Mouse (Mus musculus) bone marrow, adult 2 months (tissue): ENCODE data around the gene Plpp4.

Source experiments
- CTCF ChIP-seq: fragments of 200-500 bp; IDR thresholded peaks from 2 replicates; pipeline ENCODE4 v1.5.1; 2011; ENCODE audit warnings: low read length, control low read depth; ENCODE audit not compliant: control insufficient read depth, insufficient read depth
- POLR2A ChIP-seq: fragments of 200-500 bp; IDR thresholded peaks from 2 replicates; pipeline ENCODE4 v1.6.1; 2011; ENCODE audit warnings: low read depth, mild to moderate bottlenecking, control low read depth, low read length, borderline replicate concordance; ENCODE audit not compliant: control insufficient read depth

- TF ChIP-seq CTCF (no peak), POLR2A (no peak)
These were observed 35.2 kb upstream of the Plpp4 start for GRCm38 (mm10) chr7:129221649-129222048.
